Mouse (Mus musculus): ENCODE data around the gene Nkx2-5.

Gene Nkx2-5

DNA sequence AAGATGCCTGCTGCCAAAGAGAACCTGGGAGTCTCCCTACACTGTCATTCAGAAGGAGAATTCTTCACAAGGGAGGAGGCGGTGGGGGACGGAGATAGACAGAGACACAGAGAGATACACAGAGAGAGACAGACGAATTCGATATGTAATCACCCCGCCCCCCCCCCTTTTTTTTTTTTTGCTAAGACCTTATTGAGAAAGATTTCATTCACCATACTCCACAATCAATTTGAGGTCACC, at the start of gene Nkx2-5:
TSS of gene Nkx2-5 (minus strand) at position 101 of the 240 bp plus-strand sequence.
- DNase-seq (ENCODE audit: low spot score), result peak; percentile 56

DNA sequence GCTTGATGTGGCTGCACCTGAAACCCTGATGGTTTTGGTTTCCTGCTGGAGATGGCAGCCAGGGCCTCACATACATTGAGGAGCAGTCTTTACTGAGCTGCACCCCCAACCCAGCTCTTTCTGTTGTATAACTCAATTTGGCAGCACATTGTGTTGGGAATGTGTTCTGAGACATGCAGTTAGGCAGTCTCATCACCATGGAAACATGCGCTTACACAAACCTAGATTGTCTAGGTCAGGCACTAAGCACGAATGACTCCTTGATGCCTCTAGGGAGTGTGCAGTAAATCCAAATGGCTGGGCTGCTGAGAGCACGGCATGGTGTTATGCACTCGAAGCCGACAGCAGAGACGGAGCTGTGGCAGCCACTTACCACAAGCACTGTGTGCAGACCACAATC, 49.5 kb upstream of the Nkx2-5 start:
- no peak for DNase-seq (ENCODE audit: low spot score)

DNA sequence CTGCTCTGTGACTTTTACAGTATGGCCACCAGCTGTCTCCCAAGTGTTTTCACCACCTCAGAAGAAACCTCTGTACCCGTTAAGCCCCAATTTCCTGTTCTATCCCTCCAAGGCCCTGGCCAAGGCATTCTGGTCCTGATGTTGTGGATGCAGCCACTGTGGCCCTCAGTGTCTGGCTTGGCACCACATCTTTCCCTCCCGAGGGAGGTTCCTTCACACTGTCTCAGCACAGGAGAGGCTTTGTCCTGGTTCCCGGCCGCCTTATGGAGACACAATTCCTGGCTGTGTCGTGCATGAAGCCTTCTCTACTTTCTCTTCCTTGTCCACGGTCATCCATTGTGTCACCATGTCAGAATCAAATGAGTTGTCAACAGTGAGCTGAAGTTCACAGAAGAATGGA, 48.7 kb upstream of the Nkx2-5 start:
- no peak for DNase-seq (ENCODE audit: low spot score)

DNA sequence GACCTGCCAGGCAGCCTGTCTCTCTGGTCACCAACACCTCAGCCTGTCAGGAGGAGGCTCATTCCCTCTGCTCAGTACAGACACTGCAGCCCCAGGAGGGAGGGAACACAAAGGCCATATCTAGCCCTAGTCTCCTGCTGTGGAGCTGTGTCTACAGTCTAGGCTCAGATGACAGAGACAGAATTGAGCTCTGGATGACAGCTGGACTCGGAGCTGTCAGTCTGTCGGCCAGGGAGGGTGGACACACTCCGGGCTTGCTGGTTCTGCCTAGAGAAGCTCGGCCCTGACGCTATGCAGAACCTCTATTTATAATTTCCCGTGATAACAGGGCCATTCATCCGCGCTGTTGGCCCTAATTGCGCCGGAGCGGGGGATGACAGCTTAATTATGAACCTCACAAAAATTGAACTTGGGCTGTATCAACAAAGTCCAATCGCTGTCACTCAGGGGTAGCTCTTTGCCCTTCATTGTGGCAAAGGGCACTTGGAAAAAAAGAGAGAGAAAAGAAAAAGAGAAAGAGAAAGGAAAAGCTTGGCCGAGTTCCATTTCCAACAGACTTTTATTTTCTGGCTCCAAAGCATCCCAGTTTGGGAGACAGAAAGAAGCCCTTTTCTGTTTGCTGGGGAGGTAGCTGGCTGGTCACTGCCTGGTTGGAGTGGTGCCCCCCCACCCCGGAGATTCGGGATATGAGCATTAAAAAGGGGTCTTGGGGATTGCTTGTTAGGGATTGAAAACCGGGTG, 48.0 kb upstream of the Nkx2-5 start:
- no peak for DNase-seq (ENCODE audit: low spot score)

DNA sequence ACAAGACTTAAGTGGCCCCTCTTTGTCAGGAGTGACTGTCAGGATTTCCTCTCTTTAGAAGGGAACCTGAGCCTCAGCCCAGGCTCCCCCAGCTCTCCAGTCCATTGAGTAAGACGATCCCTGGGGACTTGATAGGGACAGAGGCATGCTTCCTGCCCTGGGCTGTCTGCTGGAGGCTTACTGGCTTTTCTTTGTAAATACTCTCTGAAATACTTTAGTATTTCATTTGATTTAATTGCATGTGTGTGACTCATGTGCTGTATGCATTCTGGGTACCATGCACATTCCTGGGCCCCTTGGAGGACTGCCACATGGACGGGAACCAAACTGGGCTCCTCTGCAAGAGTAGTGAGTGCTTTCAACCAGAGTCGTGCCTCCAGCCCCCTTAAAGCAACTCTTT, 43.1 kb upstream of the Nkx2-5 start:
- no peak for DNase-seq (ENCODE audit: low spot score)

GRCm38 (mm10) chr17:26886047-26886749, 41.4 kb upstream of the Nkx2-5 start:
- peak; percentile 88 for DNase-seq (ENCODE audit: low spot score)

GRCm38 (mm10) chr17:26884995-26885926, 40.5 kb upstream of the Nkx2-5 start:
- DNase-seq (ENCODE audit: low spot score), result peak; percentile 89

DNA sequence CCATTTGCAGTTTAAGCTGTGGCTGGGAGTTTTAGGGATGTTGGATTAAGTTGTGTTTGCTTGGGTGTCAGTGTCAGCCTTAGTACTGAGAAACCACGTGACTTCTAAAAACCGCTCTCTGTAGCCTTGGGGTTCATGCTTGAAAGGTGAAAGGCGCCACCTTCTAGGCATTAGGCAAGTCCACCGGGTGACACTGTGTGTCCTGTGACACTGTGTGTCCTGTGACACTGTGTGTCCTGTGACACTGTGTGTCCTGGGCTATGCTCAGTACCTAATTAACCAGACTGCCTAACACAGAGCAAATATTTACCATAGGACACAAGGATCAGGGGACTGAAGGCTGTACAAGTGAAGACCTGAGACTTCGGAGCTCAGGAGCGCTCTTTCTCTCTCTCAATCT, 38.8 kb upstream of the Nkx2-5 start:
- DNase-seq (ENCODE audit: low spot score), result no peak

DNA sequence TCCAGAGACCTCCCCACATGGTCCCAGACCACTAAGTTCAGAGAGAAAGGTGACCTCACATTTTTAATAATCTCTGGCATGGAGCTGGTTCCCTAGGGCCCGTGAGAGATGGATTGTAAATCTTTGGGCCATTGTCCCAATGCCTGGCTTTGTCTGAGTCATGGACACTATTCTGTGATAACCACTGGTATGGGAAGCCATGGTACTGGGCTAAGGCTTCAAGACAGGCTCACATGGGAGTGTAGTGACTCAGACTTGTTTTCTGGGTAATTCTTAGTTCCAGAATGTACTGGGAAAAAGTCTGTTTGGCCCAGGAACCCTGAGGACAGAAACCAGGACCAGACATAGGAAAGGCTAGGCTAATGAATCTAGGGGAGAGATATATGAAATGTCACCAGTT, 37.9 kb upstream of the Nkx2-5 start:
- no peak for DNase-seq (ENCODE audit: low spot score)

DNA sequence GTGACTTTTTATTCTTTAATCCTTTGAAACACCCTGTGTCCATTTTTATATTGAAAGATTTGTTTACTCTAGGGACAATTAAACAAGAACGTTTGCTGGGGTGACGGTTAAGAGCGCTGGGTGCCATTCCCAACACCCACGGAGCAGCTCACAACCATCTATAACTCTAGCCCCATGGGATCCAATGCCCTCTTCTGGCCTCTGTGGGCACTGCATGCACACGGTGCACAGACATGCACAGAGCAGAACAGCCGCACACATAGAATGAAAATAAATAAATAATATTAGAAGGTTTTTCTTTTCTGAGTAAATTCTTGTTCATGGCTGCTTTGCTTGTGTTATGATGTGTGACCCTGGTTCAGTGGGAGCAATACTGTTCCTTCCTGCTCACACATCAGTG, 34.4 kb upstream of the Nkx2-5 start:
- DNase-seq (ENCODE audit: low spot score), result no peak

DNA sequence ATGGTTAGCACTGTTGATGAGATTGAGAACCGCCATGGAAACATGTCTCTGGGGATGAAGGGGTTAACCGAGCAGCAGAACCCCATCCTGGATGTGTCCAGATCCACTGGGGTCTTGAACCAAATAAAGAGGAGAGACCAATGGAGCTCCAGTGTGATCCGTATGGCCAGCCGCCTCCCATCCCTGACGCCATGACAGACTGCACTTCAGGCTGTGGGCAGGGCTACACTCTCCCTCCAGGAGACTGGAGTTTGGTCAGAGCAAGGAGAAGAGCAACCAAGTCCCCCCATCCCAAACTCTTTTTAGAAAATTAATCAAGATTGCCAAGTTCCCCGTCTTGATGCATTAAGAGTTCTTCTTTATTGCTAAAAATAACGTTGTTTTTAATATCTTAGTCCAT, 33.1 kb upstream of the Nkx2-5 start:
- DNase-seq (ENCODE audit: low spot score), result no peak

GRCm38 (mm10) chr17:26874542-26874941, 29.7 kb upstream of the Nkx2-5 start:
- DNase-seq (ENCODE audit: low spot score), result no peak

DNA sequence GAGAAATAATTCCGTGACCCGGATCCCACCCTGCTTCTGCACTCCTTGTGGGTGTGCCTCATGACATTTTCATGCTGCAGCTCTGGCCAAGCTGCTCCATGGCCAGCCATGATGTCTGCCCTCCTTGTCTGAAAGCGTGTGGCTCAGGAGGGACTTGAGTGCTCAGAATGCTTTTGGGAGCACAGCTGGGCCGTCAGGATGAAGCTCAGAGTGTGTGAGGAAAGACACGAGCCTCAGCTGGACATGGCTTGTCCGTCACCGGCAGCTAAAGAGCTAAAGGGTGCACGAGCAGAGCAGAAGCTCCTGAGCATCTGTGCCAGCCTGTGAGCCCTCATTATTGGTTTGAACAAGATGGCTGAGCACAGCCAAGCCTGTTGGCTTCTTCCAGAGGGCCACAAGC, 28.7 kb upstream of the Nkx2-5 start:
- DNase-seq (ENCODE audit: low spot score), result no peak

DNA sequence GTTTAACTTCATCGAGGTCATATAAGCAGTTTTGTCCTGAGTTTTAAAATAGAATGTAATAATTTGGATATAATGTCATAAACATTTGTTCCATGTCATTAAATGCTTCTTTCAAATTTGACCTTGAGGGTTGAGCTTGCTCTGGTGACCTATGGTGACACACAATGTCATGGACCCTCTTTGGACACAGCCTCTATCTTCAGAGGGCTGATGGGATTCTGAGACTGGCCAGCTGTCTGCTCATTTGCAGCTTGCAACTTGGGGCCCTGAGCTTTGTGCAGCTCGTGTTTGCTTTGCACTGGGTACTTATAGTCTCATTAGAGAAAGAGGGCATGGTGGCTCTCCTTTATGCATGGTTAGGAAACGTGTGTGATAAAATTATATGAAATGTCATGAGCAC, 28.1 kb upstream of the Nkx2-5 start:
- no peak for DNase-seq (ENCODE audit: low spot score)

- DNase-seq (ENCODE audit: low spot score), result no peak
Observed at GRCm38 (mm10) chr17:26868756-26869155, 23.9 kb upstream of the Nkx2-5 start.

DNA sequence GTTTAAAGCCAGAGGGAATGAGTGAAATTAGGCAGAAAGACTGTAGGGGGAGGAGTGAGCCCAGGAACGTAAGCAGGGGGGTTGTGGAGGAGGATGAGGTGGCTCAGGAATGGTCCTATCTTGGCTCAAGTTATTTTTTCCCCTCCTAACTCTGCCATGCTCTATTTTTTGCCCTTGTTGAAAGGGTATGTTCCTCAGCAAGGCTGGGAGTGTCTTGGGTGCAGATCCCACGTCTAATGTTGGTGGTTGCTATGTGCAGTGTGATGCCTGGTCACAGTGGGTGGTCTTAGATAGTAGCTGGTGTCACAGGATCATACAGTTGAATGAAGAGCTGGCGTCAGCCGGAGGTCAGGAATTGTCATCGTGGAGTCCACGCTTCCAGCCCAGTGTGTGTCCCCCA, 20.3 kb upstream of the Nkx2-5 start:
- no peak for DNase-seq (ENCODE audit: low spot score)

- DNase-seq (ENCODE audit: low spot score), result no peak
Observed at GRCm38 (mm10) chr17:26864343-26864742, 19.5 kb upstream of the Nkx2-5 start.

DNA sequence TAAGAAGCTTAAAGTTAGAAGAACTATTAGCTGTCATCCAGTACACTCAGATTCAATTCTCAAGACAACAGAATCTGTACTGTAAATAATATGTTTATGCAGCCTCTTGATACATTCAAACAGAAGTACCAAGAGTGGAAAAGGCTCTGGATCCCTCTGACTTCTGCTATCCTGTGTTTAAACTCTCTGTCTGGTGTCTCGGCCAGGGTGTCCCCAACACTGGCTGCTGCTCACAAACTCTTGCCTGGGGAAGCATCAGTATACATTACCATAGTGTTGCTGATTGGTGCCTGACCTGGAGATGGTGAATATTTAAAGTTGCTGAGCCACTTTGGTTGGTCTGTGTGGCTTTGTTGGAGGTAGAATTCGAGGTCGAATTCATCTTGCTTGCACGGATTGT, 17.0 kb upstream of the Nkx2-5 start:
- DNase-seq (ENCODE audit: low spot score), result no peak

- DNase-seq (ENCODE audit: low spot score), result peak; percentile 22
Observed at GRCm38 (mm10) chr17:26861383-26861782, 16.6 kb upstream of the Nkx2-5 start.

DNA sequence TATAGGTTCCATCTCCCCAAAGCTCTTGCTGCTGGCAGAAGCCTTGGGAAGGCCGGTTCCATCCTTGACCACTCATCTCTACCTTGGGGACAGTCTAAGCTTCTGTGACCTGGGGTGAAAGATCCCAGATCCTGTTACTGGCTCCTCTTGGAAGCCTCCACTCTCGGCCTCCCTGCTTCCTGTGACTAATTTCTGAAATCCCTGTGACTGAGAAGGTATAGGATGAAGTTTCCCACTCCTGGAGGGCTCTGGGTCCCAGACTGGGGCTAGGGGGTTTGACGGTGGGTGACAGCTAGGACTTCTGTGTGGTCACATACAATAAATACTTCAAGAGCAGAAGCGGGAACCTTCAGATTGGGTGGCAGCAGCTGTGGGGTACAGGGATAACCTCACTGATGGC, 16.1 kb upstream of the Nkx2-5 start:
- no peak for DNase-seq (ENCODE audit: low spot score)

DNA sequence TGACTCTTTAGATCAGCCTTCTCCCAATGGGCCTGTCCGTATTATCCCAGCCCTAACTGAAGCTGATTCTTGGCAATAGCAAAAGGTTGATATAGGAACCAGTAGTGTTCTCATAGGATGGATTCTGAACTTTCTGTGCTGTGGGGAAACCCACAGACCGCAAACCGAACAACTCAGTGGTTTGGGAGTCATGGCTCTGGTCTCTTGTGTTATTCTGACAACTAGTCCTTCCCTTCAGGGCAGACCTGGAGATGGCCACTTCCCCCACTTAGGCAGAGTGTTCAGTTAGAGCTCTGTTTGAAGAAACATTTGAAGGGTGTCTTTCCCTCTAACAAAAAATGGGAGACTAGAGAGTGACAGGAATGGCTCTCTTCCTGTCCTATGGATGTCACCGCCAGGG, 7.5 kb upstream of the Nkx2-5 start:
- peak; percentile 14 for DNase-seq (ENCODE audit: low spot score)

DNA sequence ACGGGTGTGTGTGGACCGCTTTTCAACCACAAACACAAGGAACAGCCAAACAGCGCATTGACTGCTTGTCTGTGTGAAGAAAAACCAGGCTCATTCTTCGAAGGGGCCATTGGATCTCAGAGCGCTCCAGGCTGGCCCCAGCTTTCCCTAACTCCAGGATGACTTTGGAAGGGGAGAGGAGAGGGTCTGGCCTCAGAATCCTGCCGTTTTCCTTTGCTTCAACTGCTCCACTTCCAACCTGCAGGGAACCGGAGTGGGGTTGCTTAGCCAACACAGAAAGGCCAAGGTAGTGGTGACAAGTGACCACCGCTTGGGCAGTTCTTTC, 6.3 kb upstream of the Nkx2-5 start:
- peak; percentile 41 for DNase-seq (ENCODE audit: low spot score)

Measured in embryo, embryonic 10.5 days (tissue).